Mouse (Mus musculus): ENCODE data around the gene St6gal2. TPM values are rescaled to one million over a fixed set of nuclear protein-coding genes. Genes with fewer than 3 reads are reported as not detected.

Gene St6gal2
- 69.2 and 87.7 TPM in 2 replicates for total RNA-seq (2014; rRNA removed)
- polyA plus RNA-seq (2015; fragmentation: Nextera tagmentation; extraction: Ambion mirVana): 23.5 and 28.2 TPM in 2 replicates

- Histone ChIP-seq H3K36me3 (ENCODE audit: insufficient read depth, low read length) (no peaks in the 10 kb centered on the region), H3K4me2 (ENCODE audit: low read depth, low read length) (peak within 1 kb of the TSS; percentile 74), H3K27me3 (ENCODE audit: insufficient read depth, low read length) (no peaks in the 10 kb centered on the region), H3K9ac (replicated peaks; ENCODE audit: low read length) (peak within 1 kb of the TSS; percentile 85), H3K4me3 (ENCODE audit: low read length) (peak within 1 kb of the TSS; percentile 58), H3K27ac (peak within 1 kb of the TSS; percentile 97), H3K4me1 (ENCODE audit: insufficient read depth, low read length) (no peaks in the 10 kb centered on the region), H3K9me3 (ENCODE audit: low read length) (no peaks in the 10 kb centered on the region)
- DNase-seq (ENCODE audit: low spot score) (peak; percentile 81), ATAC-seq (peak; percentile 92)
- under 1% methylated on average over 76 of the region's 84 CpGs for WGBS
- peak; percentile 26; the same call in 1 of the 2 replicates for TF ChIP-seq CTCF (IDR thresholded peaks at IDR 0.05; ENCODE audit: low read depth)
Observed at GRCm38 (mm10) chr17:55445250-55446184, at the start of gene St6gal2. Gene St6gal2, plus strand, starts transcription at chr17:55445382.

GRCm38 (mm10) chr17:55406043-55406442 is 39.1 kb upstream of the St6gal2 start:
- WGBS: 81% methylated on average over 2 of the region's 2 CpGs
- Histone ChIP-seq H3K9me3 (ENCODE audit: low read length) (no peaks in the 10 kb centered on the region), H3K9ac (replicated peaks; ENCODE audit: low read length) (no peak overlapping the region), H3K4me2 (ENCODE audit: low read depth, low read length) (no peak overlapping the region), H3K27ac (no peak overlapping the region), H3K4me3 (ENCODE audit: low read length) (no peak overlapping the region), H3K4me1 (ENCODE audit: insufficient read depth, low read length) (no peaks in the 10 kb centered on the region), H3K27me3 (ENCODE audit: insufficient read depth, low read length) (no peaks in the 10 kb centered on the region), H3K36me3 (ENCODE audit: insufficient read depth, low read length) (no peaks in the 10 kb centered on the region)
- DNase-seq (ENCODE audit: low spot score) (no peak), ATAC-seq (no peak)
- no peak for TF ChIP-seq CTCF (IDR thresholded peaks at IDR 0.05; ENCODE audit: low read depth)

GRCm38 (mm10) chr17:55416519-55416918 is 28.7 kb upstream of the St6gal2 start:
- no peak overlapping the region for H3K9ac ChIP-seq (replicated peaks; ENCODE audit: low read length)
- no peak overlapping the region for H3K27ac ChIP-seq
- no peak overlapping the region for H3K4me3 ChIP-seq (ENCODE audit: low read length)
- no peaks in the 10 kb centered on the region for H3K9me3 ChIP-seq (ENCODE audit: low read length)
- H3K4me2 ChIP-seq (ENCODE audit: low read depth, low read length): no peak overlapping the region
- ATAC-seq (no peak), DNase-seq (ENCODE audit: low spot score) (no peak)
- TF ChIP-seq CTCF (IDR thresholded peaks at IDR 0.05; ENCODE audit: low read depth): no peak
- WGBS: 93% methylated on average over 2 of the region's 2 CpGs
- H3K4me1 ChIP-seq (ENCODE audit: insufficient read depth, low read length): no peaks in the 10 kb centered on the region
- H3K36me3 ChIP-seq (ENCODE audit: insufficient read depth, low read length): no peaks in the 10 kb centered on the region
- H3K27me3 ChIP-seq (ENCODE audit: insufficient read depth, low read length): no peaks in the 10 kb centered on the region

GRCm38 (mm10) chr17:55446185-55446527 is 974 bp downstream of the St6gal2 start:
- DNase-seq (ENCODE audit: low spot score) (peak; percentile 71), ATAC-seq (no peak; the same call in 1 of the 2 replicates)
- H3K9me3 ChIP-seq (ENCODE audit: low read length): no peaks in the 10 kb centered on the region
- peak overlapping the region; percentile 85 for H3K9ac ChIP-seq (replicated peaks; ENCODE audit: low read length)
- H3K27me3 ChIP-seq (ENCODE audit: insufficient read depth, low read length): no peaks in the 10 kb centered on the region
- peak overlapping the region; percentile 58 for H3K4me3 ChIP-seq (ENCODE audit: low read length)
- WGBS: 1% methylated on average over 6 of the region's 6 CpGs
- H3K36me3 ChIP-seq (ENCODE audit: insufficient read depth, low read length): no peaks in the 10 kb centered on the region
- H3K27ac ChIP-seq: peak overlapping the region; percentile 97
- peak overlapping the region; percentile 74 for H3K4me2 ChIP-seq (ENCODE audit: low read depth, low read length)
- H3K4me1 ChIP-seq (ENCODE audit: insufficient read depth, low read length): no peaks in the 10 kb centered on the region
- TF ChIP-seq CTCF (IDR thresholded peaks at IDR 0.05; ENCODE audit: low read depth): no peak

- no peak for TF ChIP-seq CTCF (IDR thresholded peaks at IDR 0.05; ENCODE audit: low read depth)
- no peak for ATAC-seq
- Histone ChIP-seq H3K4me1 (ENCODE audit: insufficient read depth, low read length) (no peaks in the 10 kb centered on the region), H3K4me3 (ENCODE audit: low read length) (peak overlapping the region; percentile 58), H3K27ac (peak overlapping the region; percentile 97), H3K36me3 (ENCODE audit: insufficient read depth, low read length) (no peaks in the 10 kb centered on the region), H3K4me2 (ENCODE audit: low read depth, low read length) (peak overlapping the region; percentile 74), H3K9me3 (ENCODE audit: low read length) (no peaks in the 10 kb centered on the region), H3K27me3 (ENCODE audit: insufficient read depth, low read length) (no peaks in the 10 kb centered on the region), H3K9ac (replicated peaks; ENCODE audit: low read length) (peak overlapping the region; percentile 85)
- 5% methylated on average over 4 of the region's 4 CpGs for WGBS
- DNase-seq (ENCODE audit: low spot score): peak; percentile 39
Observed at GRCm38 (mm10) chr17:55446698-55447097, 1.5 kb downstream of the St6gal2 start.

GRCm38 (mm10) chr17:55450943-55451342 is 5.8 kb downstream of the St6gal2 start:
- ATAC-seq: no peak
- 0 out of 2 replicates have a peak, but pooled peaks cover 3% of the 10 kb centered on the region for H3K4me1 ChIP-seq (ENCODE audit: insufficient read depth, low read length)
- no peaks in the 10 kb centered on the region for H3K27me3 ChIP-seq (ENCODE audit: insufficient read depth, low read length)
- no peak overlapping the region for H3K4me2 ChIP-seq (ENCODE audit: low read depth, low read length)
- H3K9ac ChIP-seq (replicated peaks; ENCODE audit: low read length): no peak overlapping the region
- whole genome bisulfite sequencing: 77% methylated on average over 2 of the region's 2 CpGs
- H3K9me3 ChIP-seq (ENCODE audit: low read length): no peaks in the 10 kb centered on the region
- H3K27ac ChIP-seq: no peak overlapping the region
- no peak for TF ChIP-seq CTCF (IDR thresholded peaks at IDR 0.05; ENCODE audit: low read depth)
- no peak overlapping the region for H3K4me3 ChIP-seq (ENCODE audit: low read length)
- H3K36me3 ChIP-seq (ENCODE audit: insufficient read depth, low read length): no peaks in the 10 kb centered on the region
- no peak for DNase-seq (ENCODE audit: low spot score)

GRCm38 (mm10) chr17:55454487-55454886 is 9.3 kb downstream of the St6gal2 start:
- 63% methylated on average over 3 of the region's 3 CpGs for WGBS
- DNase-seq (ENCODE audit: low spot score): no peak
- TF ChIP-seq CTCF (IDR thresholded peaks at IDR 0.05; ENCODE audit: low read depth): no peak
- Histone ChIP-seq H3K9ac (replicated peaks; ENCODE audit: low read length) (no peak overlapping the region), H3K27me3 (ENCODE audit: insufficient read depth, low read length) (no peaks in the 10 kb centered on the region), H3K9me3 (ENCODE audit: low read length) (no peaks in the 10 kb centered on the region), H3K36me3 (ENCODE audit: insufficient read depth, low read length) (no peaks in the 10 kb centered on the region), H3K27ac (no peak overlapping the region), H3K4me2 (ENCODE audit: low read depth, low read length) (no peak overlapping the region), H3K4me1 (ENCODE audit: insufficient read depth, low read length) (0 out of 2 replicates have a peak, but pooled peaks cover 3% of the 10 kb centered on the region), H3K4me3 (ENCODE audit: low read length) (no peak overlapping the region)
- no peak for ATAC-seq

Data from hindbrain, postnatal 0 days (tissue).